Mouse (Mus musculus): ENCODE data around the gene Ube2q2.
A peak's percentile ranks its signal among the peaks of the same experiment; 100 is the strongest.
"Not testable (repeated sequence)": the region's sequence is repeated elsewhere in the genome, so short reads cannot be mapped to it uniquely, and the experiment has no call there.

Gene Ube2q2

GRCm38 (mm10) chr9:55236235-55237165 lies 87.8 kb downstream of the Ube2q2 start:
- DNase-seq (ENCODE audit: inconsistent age in 2 of 2, low spot score in 1 of 2): no peak

GRCm38 (mm10) chr9:55240852-55241251 lies 92.2 kb downstream of the Ube2q2 start:
- DNase-seq (ENCODE audit: inconsistent age in 2 of 2, low spot score in 1 of 2): no peak

GRCm38 (mm10) chr9:55241863-55242685 lies 93.4 kb downstream of the Ube2q2 start:
- DNase-seq (ENCODE audit: inconsistent age in 2 of 2, low spot score in 1 of 2): no peak

GRCm38 (mm10) chr9:55243280-55243679 lies 94.6 kb downstream of the Ube2q2 start:
- no peak for DNase-seq (ENCODE audit: inconsistent age in 2 of 2, low spot score in 1 of 2)

- no peak for DNase-seq (ENCODE audit: inconsistent age in 2 of 2, low spot score in 1 of 2)
Observed at GRCm38 (mm10) chr9:55244079-55244478, 95.4 kb downstream of the Ube2q2 start.

GRCm38 (mm10) chr9:55245057-55245750 lies 96.5 kb downstream of the Ube2q2 start:
- DNase-seq (ENCODE audit: inconsistent age in 2 of 2, low spot score in 1 of 2): not testable (repeated sequence)

GRCm38 (mm10) chr9:55246440-55246839 lies 97.8 kb downstream of the Ube2q2 start:
- peak in 1 of 2 experiments; percentile 33 for DNase-seq (ENCODE audit: inconsistent age in 2 of 2, low spot score in 1 of 2)

- no peak for DNase-seq (ENCODE audit: inconsistent age in 2 of 2, low spot score in 1 of 2)
Observed at GRCm38 (mm10) chr9:55246918-55247317, 98.3 kb downstream of the Ube2q2 start.

- no peak for DNase-seq (ENCODE audit: inconsistent age in 2 of 2, low spot score in 1 of 2)
Observed at GRCm38 (mm10) chr9:55248465-55248864, 99.8 kb downstream of the Ube2q2 start.

GRCm38 (mm10) chr9:55250595-55251247 lies 102.1 kb downstream of the Ube2q2 start:
- DNase-seq (ENCODE audit: inconsistent age in 2 of 2, low spot score in 1 of 2): no peak

GRCm38 (mm10) chr9:55252097-55252496 lies 103.4 kb downstream of the Ube2q2 start:
- peak in 1 of 2 experiments; percentile 14 for DNase-seq (ENCODE audit: inconsistent age in 2 of 2, low spot score in 1 of 2)

GRCm38 (mm10) chr9:55253849-55254248 lies 105.2 kb downstream of the Ube2q2 start:
- no peak for DNase-seq (ENCODE audit: inconsistent age in 2 of 2, low spot score in 1 of 2)

GRCm38 (mm10) chr9:55255056-55255455 lies 106.4 kb downstream of the Ube2q2 start:
- DNase-seq (ENCODE audit: inconsistent age in 2 of 2, low spot score in 1 of 2): no peak

GRCm38 (mm10) chr9:55255604-55256003 lies 107.0 kb downstream of the Ube2q2 start:
- peak in 1 of 2 experiments; percentile 39 for DNase-seq (ENCODE audit: inconsistent age in 2 of 2, low spot score in 1 of 2)

GRCm38 (mm10) chr9:55257105-55257504 lies 108.5 kb downstream of the Ube2q2 start:
- DNase-seq (ENCODE audit: inconsistent age in 2 of 2, low spot score in 1 of 2): no peak
